Comparison of ENCODE assay signal across 11 mouse cellular contexts in genomic region chr10:127191191-127192056, GRCm38 (mm10). TPM values are rescaled to one million over a fixed set of nuclear protein-coding genes. Genes with fewer than 3 reads are reported as not detected.
A peak's percentile ranks its signal among the peaks of the same experiment; 100 is the strongest.
DNase-seq lines count a peak whose midpoint lies in the region; ATAC-seq and TF ChIP-seq lines count a peak whose summit lies in the region.
"Had no signal": no experiment of that assay in that cellular context is flagged by ENCODE, and none has a peak within 500 bp of the region (broad histone marks: within the 10 kb centered on the region; RNA-seq: fewer than 3 reads in every experiment).

No protein-coding gene starts in this region.

- H3K4me3 ChIP-seq in lung, embryonic 14.5 days (ENCODE audit: low read depth, low read length) = no peak overlapping the region
- H3K4me3 ChIP-seq in bone marrow, adult 2 months (replicated peaks; ENCODE audit: control insufficient read depth, low read depth, low read length) = no peak overlapping the region
- H3K4me3 ChIP-seq in liver, embryonic 14.5 days (ENCODE audit: insufficient read depth in 1 of 2, low read depth in 2 of 2, low read length in 2 of 2) = no peak overlapping the region

- no peaks in the 10 kb centered on the region for H3K9me3 ChIP-seq in lung, embryonic 14.5 days (ENCODE audit: low read depth, low read length)
- H3K9me3 ChIP-seq in liver, embryonic 14.5 days (ENCODE audit: control insufficient read depth, low read length) = no peaks in the 10 kb centered on the region

- TF ChIP-seq POLR2A in bone marrow, adult 2 months (IDR thresholded peaks at IDR 0.05; ENCODE audit: borderline replicate concordance, control insufficient read depth, low read depth, low read length) = no peak

- H3K27ac ChIP-seq in lung, embryonic 14.5 days (ENCODE audit: low read depth) = peak overlapping the region; percentile 90
- H3K27ac ChIP-seq in bone marrow, adult 2 months (ENCODE audit: control insufficient read depth, insufficient read depth, low read depth, low read length, poor library complexity) = peak overlapping the region; percentile 49; the same call in 1 of the 2 replicates
- H3K27ac ChIP-seq in liver, embryonic 14.5 days = peak overlapping the region; percentile 81

- WGBS in lung, embryonic 14.5 days = 64% methylated on average over 19 of the region's 19 CpGs
- WGBS in bone marrow, adult 2 months = 84% methylated on average over 19 of the region's 19 CpGs
- 53% methylated on average over 19 of the region's 19 CpGs for WGBS in liver, embryonic 14.5 days (ENCODE audit: insufficient replicate concordance)

- no peak for TF ChIP-seq CTCF in lung, embryonic 14.5 days (IDR thresholded peaks at IDR 0.05; ENCODE audit: low read depth)
- no peak for TF ChIP-seq CTCF in bone marrow, adult 2 months (IDR thresholded peaks at IDR 0.05; ENCODE audit: control insufficient read depth, insufficient read depth, low read length)
- no peak for TF ChIP-seq CTCF in liver, embryonic 14.5 days (IDR thresholded peaks at IDR 0.05; ENCODE audit: low read depth)

- no peaks in the 10 kb centered on the region for H3K27me3 ChIP-seq in lung, embryonic 14.5 days (ENCODE audit: insufficient read depth, low read length)
- no peaks in the 10 kb centered on the region for H3K27me3 ChIP-seq in liver, embryonic 14.5 days (ENCODE audit: control insufficient read depth, insufficient read depth, low read length)

- DNase-seq in heart, adult 11 months = peak; percentile 94
- DNase-seq in heart, adult 8-10 months (ENCODE audit: low spot score) = no peak
- DNase-seq in lung, embryonic 14.5 days = peak; percentile 54
- DNase-seq in lung, postnatal 25 days (ENCODE audit: low spot score) = no peak
- DNase-seq in liver, embryonic 14.5 days (ENCODE audit: low read depth in 3 of 3, low spot score in 3 of 3) = no peak
- no peak for DNase-seq in urinary bladder, postnatal 10 days (ENCODE audit: low spot score)
- no peak for DNase-seq in thymus, adult 18-20 months
- DNase-seq: thymus, adult 2 months had no signal

- peaks cover 20% of the 10 kb centered on the region for H3K4me1 ChIP-seq in lung, embryonic 14.5 days (ENCODE audit: insufficient read depth)
- H3K4me1 ChIP-seq in bone marrow, adult 2 months (ENCODE audit: control insufficient read depth, insufficient read depth, low read length) = peaks cover 1% of the 10 kb centered on the region; the same call in 1 of the 2 replicates
- peaks cover 39 to 50% of the 10 kb centered on the region in 2 experiments for H3K4me1 ChIP-seq in liver, embryonic 14.5 days (replicated peaks; ENCODE audit: control insufficient read depth in 2 of 2, insufficient read depth in 2 of 2, low read length in 1 of 2)

- no peak overlapping the region for H3K4me2 ChIP-seq in lung, embryonic 14.5 days
- H3K4me2 ChIP-seq in liver, embryonic 14.5 days (ENCODE audit: low read depth) = peak overlapping the region; percentile 100

- ATAC-seq in lung, embryonic 14.5 days (ENCODE audit: insufficient read depth) = no peak
- ATAC-seq in liver, embryonic 14.5 days (ENCODE audit: insufficient read depth) = no peak
- ATAC-seq: CD4-positive, CD25-positive, alpha-beta regulatory T cell, adult 4 months; hindbrain, embryonic 16.5 days had no signal

- peaks cover 29% of the 10 kb centered on the region for H3K36me3 ChIP-seq in lung, embryonic 14.5 days (ENCODE audit: insufficient read depth)
- H3K36me3 ChIP-seq in liver, embryonic 14.5 days (replicated peaks; ENCODE audit: control insufficient read depth, insufficient read depth, low read depth) = no peaks in the 10 kb centered on the region

- no peak overlapping the region for H3K9ac ChIP-seq in lung, embryonic 14.5 days
- no peak overlapping the region for H3K9ac ChIP-seq in liver, embryonic 14.5 days (replicated peaks)

- TF ChIP-seq EP300 in liver, embryonic 14.5 days (IDR thresholded peaks at IDR 0.05; ENCODE audit: low read depth) = no peak; the same call in 1 of the 2 replicates

RNA-seq across cellular contexts. Expression of gene Arhgef25, which starts 1.5 kb away (rescaled TPM):
- 10 to 100 TPM in 3 of 4 experiments, 1 to 10 TPM in 1; 8.1 to 13.4 (median 10.8) TPM for total RNA-seq in heart, adult 8-10 months (2022)
- 45.8 and 48.7 TPM in 2 replicates for polyA plus RNA-seq in lung, embryonic 14.5 days (2014; fragmentation: Nextera tagmentation; extraction: Ambion mirVana)
- 9.9 and 25.0 TPM in 2 replicates for polyA plus RNA-seq in bone marrow, adult 2 months (2011; ENCODE audit: insufficient read depth, insufficient read length, low replicate concordance, missing spikeins)
- polyA plus RNA-seq in liver, embryonic 14.5 days (2012; rRNA removed) = 6.9 and 7.7 TPM in 2 replicates
- polyA plus RNA-seq in liver, embryonic 14.5 days (2014; fragmentation: Nextera tagmentation; extraction: Ambion mirVana) = 3.4 and 4.8 TPM in 2 replicates

RNA-seq across cellular contexts. Expression of gene Dtx3, which starts 4.1 kb away (rescaled TPM):
- 10 to 100 TPM; 18.1 to 29.6 (median 24.2) TPM for total RNA-seq in heart, adult 8-10 months (2022)
- polyA plus RNA-seq in lung, embryonic 14.5 days (2014; fragmentation: Nextera tagmentation; extraction: Ambion mirVana) = 81.4 and 92.4 TPM in 2 replicates
- 58.4 and 78.7 TPM in 2 replicates for polyA plus RNA-seq in bone marrow, adult 2 months (2011; ENCODE audit: insufficient read depth, insufficient read length, low replicate concordance, missing spikeins)
- polyA plus RNA-seq in liver, embryonic 14.5 days (2012; rRNA removed) = 35.9 and 38.6 TPM in 2 replicates
- polyA plus RNA-seq in liver, embryonic 14.5 days (2014; fragmentation: Nextera tagmentation; extraction: Ambion mirVana) = 11.2 and 15.0 TPM in 2 replicates

RNA-seq across cellular contexts. Expression of gene Slc26a10, which starts 11.0 kb away (rescaled TPM):
- 10 to 100 TPM; 13.0 to 24.6 (median 15.5) TPM for total RNA-seq in heart, adult 8-10 months (2022)
- 0.09 and 0.27 TPM in 2 replicates for polyA plus RNA-seq in lung, embryonic 14.5 days (2014; fragmentation: Nextera tagmentation; extraction: Ambion mirVana)
- polyA plus RNA-seq in bone marrow, adult 2 months (2011; ENCODE audit: insufficient read depth, insufficient read length, low replicate concordance, missing spikeins) = not detected in 2 replicates
- polyA plus RNA-seq in liver, embryonic 14.5 days (2012; rRNA removed) = 1.5 and 1.7 TPM in 2 replicates
- polyA plus RNA-seq in liver, embryonic 14.5 days (2014; fragmentation: Nextera tagmentation; extraction: Ambion mirVana) = 0.75 and 1.3 TPM in 2 replicates

RNA-seq across cellular contexts. Expression of gene Pip4k2c, which starts 20.0 kb away (rescaled TPM):
- total RNA-seq in heart, adult 8-10 months (2022) = 10 to 100 TPM; 32.4 to 38.3 (median 35.3) TPM
- 17.8 and 21.0 TPM in 2 replicates for polyA plus RNA-seq in lung, embryonic 14.5 days (2014; fragmentation: Nextera tagmentation; extraction: Ambion mirVana)
- 18.1 and 24.9 TPM in 2 replicates for polyA plus RNA-seq in bone marrow, adult 2 months (2011; ENCODE audit: insufficient read depth, insufficient read length, low replicate concordance, missing spikeins)
- polyA plus RNA-seq in liver, embryonic 14.5 days (2012; rRNA removed) = 28.2 and 31.2 TPM in 2 replicates
- 25.7 and 31.1 TPM in 2 replicates for polyA plus RNA-seq in liver, embryonic 14.5 days (2014; fragmentation: Nextera tagmentation; extraction: Ambion mirVana)

RNA-seq across cellular contexts. Expression of gene B4galnt1, which starts 26.4 kb away (rescaled TPM):
- total RNA-seq in heart, adult 8-10 months (2022) = 1 to 10 TPM; 1.2 to 3.2 (median 1.5) TPM
- polyA plus RNA-seq in lung, embryonic 14.5 days (2014; fragmentation: Nextera tagmentation; extraction: Ambion mirVana) = 2.9 and 4.4 TPM in 2 replicates
- polyA plus RNA-seq in bone marrow, adult 2 months (2011; ENCODE audit: insufficient read depth, insufficient read length, low replicate concordance, missing spikeins) = 26.4 and 54.8 TPM in 2 replicates
- polyA plus RNA-seq in liver, embryonic 14.5 days (2012; rRNA removed) = 9.9 and 10.4 TPM in 2 replicates
- 14.6 and 17.1 TPM in 2 replicates for polyA plus RNA-seq in liver, embryonic 14.5 days (2014; fragmentation: Nextera tagmentation; extraction: Ambion mirVana)

Comparison
In these comparisons a context has a peak if more than half of its experiments do, and no peak if none do; other contexts are left out.
1. DNase-seq: peak in heart, adult 11 months (single experiment) and lung, embryonic 14.5 days (single experiment); none in heart, adult 8-10 months (single experiment), lung, postnatal 25 days (single experiment), liver, embryonic 14.5 days (0 of 3), urinary bladder, postnatal 10 days (single experiment) and thymus, adult 18-20 months (0 of 2).
2. Peak in every context shown above with its lines, with median percentiles within 50 percentile points of each other: H3K27ac ChIP-seq.